Comparison of ENCODE assay signal across 9 mouse cellular contexts in genomic region chr6:135369551-135369968, GRCm38 (mm10). TPM values are rescaled to one million over a fixed set of nuclear protein-coding genes. Genes with fewer than 3 reads are reported as not detected.
DNase-seq lines count a peak whose midpoint lies in the region; ATAC-seq and TF ChIP-seq lines count a peak whose summit lies in the region.
"Had no signal": no experiment of that assay in that cellular context is flagged by ENCODE, and none has a peak within 500 bp of the region (broad histone marks: within the 10 kb centered on the region; RNA-seq: fewer than 3 reads in every experiment).

No protein-coding gene starts in this region.

- H3K4me2 ChIP-seq in neural tube, embryonic 13.5 days: no peak overlapping the region
- no peak overlapping the region for H3K4me2 ChIP-seq in forebrain, embryonic 15.5 days (replicated peaks)

- H3K4me1 ChIP-seq in neural tube, embryonic 13.5 days (replicated peaks): peaks cover 14% of the 10 kb centered on the region
- H3K4me1 ChIP-seq in forebrain, embryonic 15.5 days: peaks cover 11% of the 10 kb centered on the region

- no peak overlapping the region for H3K4me3 ChIP-seq in neural tube, embryonic 13.5 days
- no peak overlapping the region for H3K4me3 ChIP-seq in forebrain, embryonic 15.5 days
- no peak overlapping the region for H3K4me3 ChIP-seq in layer of hippocampus, adult 2 months

- intact Hi-C loops in heart, postnatal 14 days (cut with DNase I): no loop called here

- H3K9me3 ChIP-seq in neural tube, embryonic 13.5 days: no peaks in the 10 kb centered on the region
- no peaks in the 10 kb centered on the region for H3K9me3 ChIP-seq in forebrain, embryonic 15.5 days

- H3K9ac ChIP-seq in neural tube, embryonic 13.5 days: no peak overlapping the region
- H3K9ac ChIP-seq in forebrain, embryonic 15.5 days (replicated peaks): no peak overlapping the region

- no peak for DNase-seq in neural tube, embryonic 10.5 days (ENCODE audit: extremely low spot score, low spot score)
- DNase-seq in heart, postnatal 14 days: peak; percentile 73 to 74
- peak; percentile 32 to 44 for DNase-seq in layer of hippocampus, adult 2 months (ENCODE audit: low spot score in 2 of 2)
- DNase-seq in lung, postnatal 14 days: peak; percentile 46
- peak; percentile 66 for DNase-seq in testis, postnatal 14 days (ENCODE audit: low spot score)

- WGBS in neural tube, embryonic 13.5 days: 48% methylated on average over 5 of the region's 5 CpGs
- 68% methylated on average over 5 of the region's 5 CpGs for WGBS in forebrain, embryonic 15.5 days

- peak overlapping the region; percentile 11 for H3K27ac ChIP-seq in neural tube, embryonic 13.5 days (replicated peaks)
- no peak overlapping the region for H3K27ac ChIP-seq in forebrain, embryonic 15.5 days (replicated peaks)
- H3K27ac ChIP-seq in layer of hippocampus, adult 2 months: no peak overlapping the region

- no peaks in the 10 kb centered on the region for H3K36me3 ChIP-seq in neural tube, embryonic 13.5 days
- no peaks in the 10 kb centered on the region for H3K36me3 ChIP-seq in forebrain, embryonic 15.5 days

- peak; percentile 80 for TF ChIP-seq CTCF in layer of hippocampus, adult 2 months (conservative IDR thresholded peaks at IDR 0.05)

- ATAC-seq in neural tube, embryonic 13.5 days (ENCODE audit: low read depth): peak; percentile 54; the same call in 1 of the 2 replicates
- 0 out of 2 replicates have a peak, but pooled peaks have one; percentile 63 for ATAC-seq in forebrain, embryonic 15.5 days (replicated peaks)
- ATAC-seq in monocyte, adult 5-6 weeks (replicated peaks; ENCODE audit: insufficient number of reproducible peaks, low FRiP score, low TSS enrichment, poor library complexity, severe bottlenecking): no peak

- no peaks in the 10 kb centered on the region for H3K27me3 ChIP-seq in neural tube, embryonic 13.5 days
- no peaks in the 10 kb centered on the region for H3K27me3 ChIP-seq in forebrain, embryonic 15.5 days

RNA-seq across cellular contexts. Expression of gene Emp1, which starts 7.2 kb away (rescaled TPM):
- polyA plus RNA-seq in neural tube, embryonic 13.5 days (2015; fragmentation: Nextera tagmentation; extraction: Ambion mirVana): 15.1 and 16.2 TPM in 2 replicates
- 4.9 and 5.6 TPM in 2 replicates for polyA plus RNA-seq in forebrain, embryonic 15.5 days (2015; fragmentation: Nextera tagmentation; extraction: Ambion mirVana)
- total RNA-seq in heart, postnatal 14 days (2021): 100 to 1,000 TPM; 102 to 124 TPM
- total RNA-seq in layer of hippocampus, adult 2 months (2021): 1 to 10 TPM; 2.0 to 2.8 TPM
- 4.6 to 6.1 TPM (median 5.9 TPM) in 3 replicates for total RNA-seq in monocyte, adult 5-6 weeks (2017)

RNA-seq across cellular contexts. Expression of gene Pbp2, which starts 59.4 kb away (rescaled TPM):
- polyA plus RNA-seq in neural tube, embryonic 13.5 days (2015; fragmentation: Nextera tagmentation; extraction: Ambion mirVana): 0.20 TPM in 1 of 2 replicates, not detected in the other
- polyA plus RNA-seq in forebrain, embryonic 15.5 days (2015; fragmentation: Nextera tagmentation; extraction: Ambion mirVana): not detected in 2 replicates
- total RNA-seq in heart, postnatal 14 days (2021): not detected
- total RNA-seq in layer of hippocampus, adult 2 months (2021): under 1 TPM in 1 of 2 experiments, not detected in 1; 0.27 TPM
- total RNA-seq in monocyte, adult 5-6 weeks (2017): 0.49 TPM in 1 of 3 replicates, not detected in the others
- total RNA-seq: layer of hippocampus, postnatal 36 days had no signal

Comparison
In these comparisons a context has a peak if more than half of its experiments do, and no peak if none do; other contexts are left out.
1. RNA of gene Emp1, which starts 7.2 kb away (total RNA-seq): 102 to 124 TPM in heart, postnatal 14 days; 4.6 to 6.1 TPM in monocyte, adult 5-6 weeks and 2.0 to 2.8 TPM in layer of hippocampus, adult 2 months; every median in the first group is over 10 times any median in the second.